Mouse (Mus musculus) limb, embryonic 14.5 days (tissue): ENCODE measurements around the gene 6430548M08Rik. TPM values are rescaled to one million over a fixed set of nuclear protein-coding genes. Genes with fewer than 3 reads are reported as not detected.

ENCODE experiments used
- ATAC-seq: fragments of 200-750 bp; cut with Nextera tagmentation; 2 replicates; pipeline ENCODE4 v1.8.0; 2017; ENCODE audit warnings: low read depth, moderate number of reproducible peaks, moderate TSS enrichment; ENCODE audit not compliant: low FRiP score
- DNase-seq: peaks from one replicate; pipeline ENCODE4 v3.0.0-alpha.2; 2015; ENCODE audit warnings: low spot score
- H3K27ac ChIP-seq: fragments of 300-500 bp; sonication (generic); replicated peaks from 2 replicates; pipeline ENCODE4 v1.5.1; 2014; ENCODE audit warnings: low read depth, mild to moderate bottlenecking, low read length, moderate library complexity, mixed read lengths
- H3K27me3 ChIP-seq: fragments of 300-500 bp; sonication (generic); 2 replicates; pipeline ENCODE4 v1.6.1; 2014; ENCODE audit warnings: low read length, mixed read lengths; ENCODE audit not compliant: control insufficient read depth, insufficient read depth
- H3K36me3 ChIP-seq: fragments of 300-500 bp; sonication (generic); 2 replicates; pipeline ENCODE4 v1.6.1; 2014; ENCODE audit warnings: mild to moderate bottlenecking, low read length, moderate library complexity, mixed read lengths; ENCODE audit not compliant: control insufficient read depth, insufficient read depth
- H3K4me1 ChIP-seq: fragments of 300-500 bp; sonication (generic); 2 replicates; pipeline ENCODE4 v1.6.1; 2014; ENCODE audit warnings: antibody characterized with exemption, low read length, mixed read lengths; ENCODE audit not compliant: control insufficient read depth, insufficient read depth
- H3K4me2 ChIP-seq: fragments of 300-500 bp; sonication (generic); replicated peaks from 2 replicates; pipeline ENCODE4 v1.6.1; 2014; ENCODE audit warnings: low read depth, mild to moderate bottlenecking, low read length, moderate library complexity; ENCODE audit not compliant: severe bottlenecking
- H3K4me3 ChIP-seq: fragments of 300-500 bp; sonication (generic); replicated peaks from 2 replicates; pipeline ENCODE4 v1.5.1; 2014; ENCODE audit warnings: low read length
- H3K9ac ChIP-seq: fragments of 300-500 bp; sonication (generic); 2 replicates; pipeline ENCODE4 v1.6.1; 2014; ENCODE audit warnings: mild to moderate bottlenecking, low read depth, low read length, moderate library complexity; ENCODE audit not compliant: severe bottlenecking
- H3K9me3 ChIP-seq: fragments of 300-500 bp; sonication (generic); 2 replicates; pipeline ENCODE4 v1.6.1; 2016; ENCODE audit warnings: low read length; ENCODE audit not compliant: control insufficient read depth
- POLR2A ChIP-seq: fragments of 200-500 bp; IDR thresholded peaks from 2 replicates; pipeline ENCODE4 v1.8.0; 2012; ENCODE audit warnings: inconsistent platforms, mild to moderate bottlenecking, moderate library complexity, borderline replicate concordance; ENCODE audit not compliant: insufficient read depth, insufficient read length; ENCODE audit errors: extremely low read depth
- WGBS: fragments of 180-500 bp; shearing (Covaris S2); extraction: QIAGEN DNeasy Blood & Tissue Kit; methylation state at CpG from one replicate; pipeline ENCODE4 v1.1.7; 2014; 5-methylcytosine and 5-hydroxymethylcytosine counted together
- polyA plus RNA-seq, 2 experiments: library from polyadenylated mRNA; depleted of rRNA in 1 of 2; stranded (reverse) in 1 of 2; unstranded in 1 of 2; fragments of >200 nt; fragmentation: Nextera tagmentation in 1 of 2; extraction: Ambion mirVana in 1 of 2; gene quantifications; 2 replicates each; pipeline versions ENCODE4 v1.2.1 to v1.2.3; 2012 to 2014

Gene 6430548M08Rik
- polyA plus RNA-seq, 2 experiments = 4.0 to 4.1 TPM

DNA sequence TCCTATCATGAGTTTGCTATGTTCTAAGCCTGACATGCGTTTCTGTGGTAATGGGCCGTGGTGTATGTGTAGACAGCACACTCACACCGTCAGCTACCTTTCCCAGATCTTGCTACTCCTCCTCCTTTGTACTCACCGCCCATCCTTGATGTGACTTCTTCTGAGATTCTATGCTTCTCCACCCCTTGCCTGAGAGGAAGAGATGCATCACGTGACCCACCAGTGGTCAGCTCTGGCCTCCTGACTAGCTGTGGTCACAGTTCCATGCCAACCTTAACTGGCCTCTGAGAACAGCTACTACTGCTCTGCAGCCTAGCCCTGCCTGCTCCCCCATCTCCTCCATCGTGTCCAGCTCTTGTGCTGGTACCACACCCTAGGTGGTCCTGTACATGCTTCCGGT lies 21.7 kb downstream of the 6430548M08Rik start:
- DNase-seq (no peak), ATAC-seq (no peak)
- no peak overlapping the region for H3K4me3 ChIP-seq
- 90% methylated on average over 7 of the region's 7 CpGs for WGBS
- H3K36me3 ChIP-seq = no peaks in the 10 kb centered on the region
- no peak for TF ChIP-seq POLR2A
- H3K4me1 ChIP-seq = no peaks in the 10 kb centered on the region
- H3K9me3 ChIP-seq = no peaks in the 10 kb centered on the region
- H3K4me2 ChIP-seq = no peak overlapping the region
- no peaks in the 10 kb centered on the region for H3K27me3 ChIP-seq
- no peak overlapping the region for H3K9ac ChIP-seq
- no peak overlapping the region for H3K27ac ChIP-seq

DNA sequence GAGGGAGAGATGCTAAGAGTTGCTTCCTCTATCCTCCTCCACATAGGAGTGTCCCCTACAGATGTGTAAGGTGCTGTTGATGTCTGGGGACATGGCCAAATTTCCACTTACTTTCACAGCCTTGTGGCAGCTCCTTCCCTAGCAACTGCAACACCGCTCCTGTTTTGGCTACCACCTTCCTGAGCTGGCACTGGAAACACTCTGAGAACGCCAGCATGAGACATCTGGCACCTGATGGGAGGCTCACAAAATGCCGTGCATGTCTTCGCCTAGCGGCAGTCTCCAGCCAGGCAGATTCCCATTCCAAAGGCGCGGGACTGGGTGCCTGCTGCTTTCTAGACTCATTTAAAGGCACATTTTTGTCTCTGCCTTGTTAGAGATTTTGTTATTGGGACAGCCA lies 22.7 kb downstream of the 6430548M08Rik start:
- Histone ChIP-seq H3K9me3 (no peaks in the 10 kb centered on the region), H3K4me3 (no peak overlapping the region), H3K36me3 (no peaks in the 10 kb centered on the region), H3K9ac (no peak overlapping the region), H3K4me2 (no peak overlapping the region), H3K4me1 (no peaks in the 10 kb centered on the region), H3K27ac (no peak overlapping the region), H3K27me3 (no peaks in the 10 kb centered on the region)
- no peak for TF ChIP-seq POLR2A
- no peak for ATAC-seq
- no peak for DNase-seq
- WGBS = 51% methylated on average over 7 of the region's 7 CpGs

DNA sequence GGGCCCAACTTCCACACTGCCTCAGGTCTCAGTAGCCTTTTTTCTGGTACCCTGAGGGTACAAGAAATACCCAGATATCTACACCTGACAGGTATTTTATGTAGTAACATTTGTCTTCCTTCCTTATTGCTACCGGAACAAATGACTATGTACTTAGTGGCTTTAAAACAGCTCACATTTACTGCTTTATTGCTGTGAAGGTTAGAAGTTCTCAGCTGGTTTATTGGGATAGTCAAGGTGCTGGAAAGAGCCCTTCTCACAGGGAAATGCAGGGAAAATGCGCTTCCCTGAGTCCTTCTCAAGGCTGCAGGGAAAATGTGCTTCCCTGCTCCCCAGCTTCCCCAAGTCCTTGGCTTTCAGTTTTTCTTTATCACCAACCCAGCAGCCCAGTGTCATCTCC lies 25.0 kb downstream of the 6430548M08Rik start:
- no peaks in the 10 kb centered on the region for H3K9me3 ChIP-seq

DNA sequence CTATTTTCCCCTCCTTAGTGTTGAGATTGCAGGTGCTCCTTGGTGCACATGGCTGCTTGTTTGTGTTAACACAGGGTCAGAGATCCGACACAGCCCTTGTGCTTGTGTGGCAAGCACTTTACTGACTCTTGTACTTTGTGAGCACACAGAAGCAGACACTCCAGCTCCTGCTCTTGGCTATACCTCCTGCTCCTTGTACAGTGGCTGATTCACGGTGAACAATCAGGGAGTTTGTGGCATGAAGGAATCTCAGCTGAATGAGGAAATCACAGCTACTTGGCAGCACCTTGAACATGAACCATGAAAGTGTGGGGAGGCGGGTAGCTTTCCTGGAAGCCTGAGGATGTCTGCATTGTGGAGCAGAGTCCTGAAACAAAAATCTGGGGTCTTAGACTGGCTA lies 26.8 kb downstream of the 6430548M08Rik start:
- no peaks in the 10 kb centered on the region for H3K9me3 ChIP-seq
- no peak overlapping the region for H3K27ac ChIP-seq
- no peaks in the 10 kb centered on the region for H3K27me3 ChIP-seq
- no peak for ATAC-seq
- H3K4me2 ChIP-seq = no peak overlapping the region
- no peaks in the 10 kb centered on the region for H3K36me3 ChIP-seq
- H3K4me1 ChIP-seq = no peaks in the 10 kb centered on the region
- H3K4me3 ChIP-seq = no peak overlapping the region
- no peak for DNase-seq
- 65% methylated on average over 3 of the region's 3 CpGs for WGBS
- H3K9ac ChIP-seq = no peak overlapping the region
- TF ChIP-seq POLR2A = no peak

More for the DNA sequence above, 25.0 kb downstream of the 6430548M08Rik start:
- Histone ChIP-seq H3K27ac (no peak overlapping the region), H3K27me3 (no peaks in the 10 kb centered on the region), H3K4me3 (no peak overlapping the region), H3K4me2 (no peak overlapping the region), H3K4me1 (no peaks in the 10 kb centered on the region), H3K9ac (no peak overlapping the region), H3K36me3 (no peaks in the 10 kb centered on the region)
- no peak for ATAC-seq
- DNase-seq = no peak
- WGBS = 53% methylated on average over 2 of the region's 2 CpGs
- no peak for TF ChIP-seq POLR2A

DNA sequence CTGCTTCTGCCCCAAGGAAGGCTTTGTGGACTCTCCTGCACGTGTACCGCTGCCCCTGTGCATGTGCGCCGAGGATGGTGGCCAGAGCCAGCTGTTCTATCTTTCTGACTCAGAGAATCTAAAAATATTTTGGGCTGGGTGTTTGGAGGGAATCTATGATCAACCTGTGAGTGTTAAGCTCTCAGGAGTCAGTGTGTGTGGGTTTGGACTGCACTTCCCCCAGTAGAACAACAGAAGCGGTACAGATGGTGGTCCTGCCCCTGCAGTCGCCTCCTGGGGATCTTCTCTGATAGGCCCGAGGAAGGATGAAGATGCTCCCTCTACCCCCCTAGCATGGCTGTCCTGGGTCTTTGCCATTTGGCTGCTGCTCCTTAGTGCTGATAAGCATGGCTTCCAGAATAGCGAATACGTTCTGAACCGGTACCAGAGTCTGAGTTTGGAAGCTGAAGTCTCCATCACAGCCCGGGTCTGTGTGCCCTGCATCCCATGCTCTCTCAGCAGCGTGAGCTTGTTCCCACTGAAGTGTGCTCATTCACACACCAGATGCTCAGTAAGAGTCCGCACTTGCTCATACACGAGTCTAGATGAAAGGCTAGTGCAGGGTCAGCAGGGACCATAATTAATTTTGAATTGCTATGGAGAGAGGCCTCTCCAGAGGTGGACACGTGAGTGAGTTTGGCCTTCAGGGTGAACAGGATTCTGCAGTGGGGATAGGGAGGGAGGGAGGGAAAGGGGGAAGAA lies 30.1 kb downstream of the 6430548M08Rik start:
- Histone ChIP-seq H3K36me3 (no peaks in the 10 kb centered on the region), H3K4me1 (no peaks in the 10 kb centered on the region), H3K27ac (no peak overlapping the region), H3K4me2 (no peak overlapping the region), H3K9ac (no peak overlapping the region), H3K9me3 (no peaks in the 10 kb centered on the region), H3K27me3 (no peaks in the 10 kb centered on the region), H3K4me3 (no peak overlapping the region)
- no peak for DNase-seq
- 59% methylated on average over 15 of the region's 15 CpGs for WGBS
- no peak for ATAC-seq
- TF ChIP-seq POLR2A = no peak
